Mouse (Mus musculus) cortical plate, adult 2 months (tissue): ENCODE results near the gene Mat2a.

Experiments used
- CTCF ChIP-seq: fragments of 200-500 bp; IDR thresholded peaks from 2 replicates; pipeline ENCODE4 v1.5.1; 2011; ENCODE audit warnings: mild to moderate bottlenecking, control low read depth, low read length; ENCODE audit not compliant: insufficient read depth; ENCODE audit errors: extremely low read depth
- POLR2A ChIP-seq: fragments of 200-500 bp; IDR thresholded peaks from 2 replicates; pipeline ENCODE4 v1.6.1; 2011; ENCODE audit warnings: mild to moderate bottlenecking, low read length, control low read depth; ENCODE audit not compliant: insufficient read depth; ENCODE audit errors: extremely low read depth

DNA sequence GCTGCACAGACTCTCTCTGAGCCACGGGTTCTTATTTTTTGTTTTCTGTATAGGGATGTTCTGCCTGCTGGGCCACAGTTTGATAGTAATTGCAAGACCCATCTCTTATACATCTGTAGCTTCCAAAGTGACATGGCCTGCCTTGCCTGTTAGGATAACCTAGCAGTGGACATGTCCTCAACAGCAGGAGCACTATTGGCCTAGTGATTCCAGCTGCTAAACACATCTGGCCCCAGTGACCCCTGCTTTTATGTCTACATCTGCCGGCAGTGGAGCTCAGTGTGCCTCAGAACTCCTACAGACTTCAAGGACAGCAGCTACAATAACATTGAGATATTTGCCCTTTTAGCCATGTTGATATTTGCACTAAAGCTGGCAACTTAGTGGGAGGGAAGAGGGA lies 39.4 kb downstream of the Mat2a start:
- no peak for TF ChIP-seq POLR2A
- no peak for TF ChIP-seq CTCF
